Mouse (Mus musculus): ENCODE results near the gene Med13l. TPM values are rescaled to one million over a fixed set of nuclear protein-coding genes. Genes with fewer than 3 reads are reported as not detected.
"Not testable (repeated sequence)": the region's sequence is repeated elsewhere in the genome, so short reads cannot be mapped to it uniquely, and the experiment has no call there.

Gene Med13l
- total and polyA plus RNA-seq, 2 experiments from 2014 or later = 10.5 to 29.5 TPM

GRCm38 (mm10) chr5:118646897-118647296 is 86.4 kb downstream of the Med13l start:
- no peak overlapping the region for H3K4me3 ChIP-seq (ENCODE audit: low read depth, low read length)
- 50% methylated on average over 5 of the region's 5 CpGs for WGBS
- no peak overlapping the region for H3K4me2 ChIP-seq (ENCODE audit: low read depth, low read length, poor library complexity, severe bottlenecking)
- H3K9ac ChIP-seq (replicated peaks; ENCODE audit: low read length, poor library complexity, severe bottlenecking) = no peak overlapping the region
- no peak overlapping the region for H3K27ac ChIP-seq (ENCODE audit: low read depth, low read length)
- H3K27me3 ChIP-seq (ENCODE audit: insufficient read depth, low read length) = no peaks in the 10 kb centered on the region
- H3K4me1 ChIP-seq (ENCODE audit: insufficient read depth, low read length) = peaks cover 8% of the 10 kb centered on the region; the same call in 1 of the 2 replicates
- ATAC-seq (ENCODE audit: low FRiP score) = no peak
- no peak for TF ChIP-seq CTCF (IDR thresholded peaks at IDR 0.05)
- no peaks in the 10 kb centered on the region for H3K9me3 ChIP-seq (ENCODE audit: low read length)
- DNase-seq (ENCODE audit: low spot score) = no peak
- H3K36me3 ChIP-seq (ENCODE audit: insufficient read depth, low read length) = no peaks in the 10 kb centered on the region

- Histone ChIP-seq H3K4me1 (ENCODE audit: insufficient read depth, low read length) (peaks cover 8% of the 10 kb centered on the region; the same call in 1 of the 2 replicates), H3K27me3 (ENCODE audit: insufficient read depth, low read length) (no peaks in the 10 kb centered on the region), H3K4me3 (ENCODE audit: low read depth, low read length) (no peak overlapping the region), H3K9me3 (ENCODE audit: low read length) (no peaks in the 10 kb centered on the region), H3K36me3 (ENCODE audit: insufficient read depth, low read length) (no peaks in the 10 kb centered on the region), H3K9ac (replicated peaks; ENCODE audit: low read length, poor library complexity, severe bottlenecking) (no peak overlapping the region), H3K4me2 (ENCODE audit: low read depth, low read length, poor library complexity, severe bottlenecking) (no peak overlapping the region), H3K27ac (ENCODE audit: low read depth, low read length) (no peak overlapping the region)
- ATAC-seq (ENCODE audit: low FRiP score) (no peak), DNase-seq (ENCODE audit: low spot score) (no peak)
- WGBS = 42% methylated on average over 6 of the region's 6 CpGs
- TF ChIP-seq CTCF (IDR thresholded peaks at IDR 0.05) = no peak
Measured at GRCm38 (mm10) chr5:118647384-118647783, 86.9 kb downstream of the Med13l start.

GRCm38 (mm10) chr5:118649215-118650006 is 88.9 kb downstream of the Med13l start:
- H3K27ac ChIP-seq (ENCODE audit: low read depth, low read length) = no peak overlapping the region
- H3K4me3 ChIP-seq (ENCODE audit: low read depth, low read length) = no peak overlapping the region
- TF ChIP-seq CTCF (IDR thresholded peaks at IDR 0.05) = no peak
- no peaks in the 10 kb centered on the region for H3K27me3 ChIP-seq (ENCODE audit: insufficient read depth, low read length)
- H3K9me3 ChIP-seq (ENCODE audit: low read length) = no peaks in the 10 kb centered on the region
- ATAC-seq (ENCODE audit: low FRiP score) = no peak
- no peak overlapping the region for H3K4me2 ChIP-seq (ENCODE audit: low read depth, low read length, poor library complexity, severe bottlenecking)
- H3K9ac ChIP-seq (replicated peaks; ENCODE audit: low read length, poor library complexity, severe bottlenecking) = no peak overlapping the region
- no peaks in the 10 kb centered on the region for H3K36me3 ChIP-seq (ENCODE audit: insufficient read depth, low read length)
- WGBS = 81% methylated on average over 10 of the region's 10 CpGs
- peaks cover 9% of the 10 kb centered on the region; the same call in 1 of the 2 replicates for H3K4me1 ChIP-seq (ENCODE audit: insufficient read depth, low read length)
- DNase-seq (ENCODE audit: low spot score) = no peak

GRCm38 (mm10) chr5:118650007-118650548 is 89.6 kb downstream of the Med13l start:
- Histone ChIP-seq H3K4me1 (ENCODE audit: insufficient read depth, low read length) (peaks cover 13% of the 10 kb centered on the region; the same call in 1 of the 2 replicates), H3K4me3 (ENCODE audit: low read depth, low read length) (no peak overlapping the region), H3K27ac (ENCODE audit: low read depth, low read length) (no peak overlapping the region), H3K4me2 (ENCODE audit: low read depth, low read length, poor library complexity, severe bottlenecking) (no peak overlapping the region), H3K36me3 (ENCODE audit: insufficient read depth, low read length) (no peaks in the 10 kb centered on the region), H3K9ac (replicated peaks; ENCODE audit: low read length, poor library complexity, severe bottlenecking) (no peak overlapping the region), H3K9me3 (ENCODE audit: low read length) (no peaks in the 10 kb centered on the region), H3K27me3 (ENCODE audit: insufficient read depth, low read length) (no peaks in the 10 kb centered on the region)
- no peak for TF ChIP-seq CTCF (IDR thresholded peaks at IDR 0.05)
- DNase-seq (ENCODE audit: low spot score) = no peak
- no peak for ATAC-seq (ENCODE audit: low FRiP score)
- 78% methylated on average over 4 of the region's 4 CpGs for WGBS

GRCm38 (mm10) chr5:118650746-118651145 is 90.3 kb downstream of the Med13l start:
- no peak overlapping the region for H3K4me3 ChIP-seq (ENCODE audit: low read depth, low read length)
- no peaks in the 10 kb centered on the region for H3K36me3 ChIP-seq (ENCODE audit: insufficient read depth, low read length)
- no peak for TF ChIP-seq CTCF (IDR thresholded peaks at IDR 0.05)
- no peak overlapping the region for H3K4me2 ChIP-seq (ENCODE audit: low read depth, low read length, poor library complexity, severe bottlenecking)
- no peak for ATAC-seq (ENCODE audit: low FRiP score)
- DNase-seq (ENCODE audit: low spot score) = no peak
- no peaks in the 10 kb centered on the region for H3K9me3 ChIP-seq (ENCODE audit: low read length)
- peaks cover 13% of the 10 kb centered on the region; the same call in 1 of the 2 replicates for H3K4me1 ChIP-seq (ENCODE audit: insufficient read depth, low read length)
- H3K27me3 ChIP-seq (ENCODE audit: insufficient read depth, low read length) = no peaks in the 10 kb centered on the region
- WGBS = 77% methylated on average over 7 of the region's 7 CpGs
- no peak overlapping the region for H3K9ac ChIP-seq (replicated peaks; ENCODE audit: low read length, poor library complexity, severe bottlenecking)
- no peak overlapping the region for H3K27ac ChIP-seq (ENCODE audit: low read depth, low read length)

- H3K36me3 ChIP-seq (ENCODE audit: insufficient read depth, low read length) = no peaks in the 10 kb centered on the region
- no peaks in the 10 kb centered on the region for H3K9me3 ChIP-seq (ENCODE audit: low read length)
- H3K27ac ChIP-seq (ENCODE audit: low read depth, low read length) = no peak overlapping the region
- WGBS = 88% methylated on average over 8 of the region's 8 CpGs
- no peak for TF ChIP-seq CTCF (IDR thresholded peaks at IDR 0.05)
- H3K4me2 ChIP-seq (ENCODE audit: low read depth, low read length, poor library complexity, severe bottlenecking) = no peak overlapping the region
- H3K4me1 ChIP-seq (ENCODE audit: insufficient read depth, low read length) = peaks cover 7% of the 10 kb centered on the region; the same call in 1 of the 2 replicates
- DNase-seq (ENCODE audit: low spot score) (no peak), ATAC-seq (ENCODE audit: low FRiP score) (no peak)
- no peak overlapping the region for H3K9ac ChIP-seq (replicated peaks; ENCODE audit: low read length, poor library complexity, severe bottlenecking)
- no peaks in the 10 kb centered on the region for H3K27me3 ChIP-seq (ENCODE audit: insufficient read depth, low read length)
- no peak overlapping the region for H3K4me3 ChIP-seq (ENCODE audit: low read depth, low read length)
Measured at GRCm38 (mm10) chr5:118652611-118653010, 92.1 kb downstream of the Med13l start.

GRCm38 (mm10) chr5:118653119-118653518 is 92.6 kb downstream of the Med13l start:
- ATAC-seq (ENCODE audit: low FRiP score); H3K9me3 ChIP-seq (ENCODE audit: low read length); H3K9ac ChIP-seq (replicated peaks; ENCODE audit: low read length, poor library complexity, severe bottlenecking); H3K4me1 ChIP-seq (ENCODE audit: insufficient read depth, low read length); H3K27ac ChIP-seq (ENCODE audit: low read depth, low read length); H3K27me3 ChIP-seq (ENCODE audit: insufficient read depth, low read length); H3K36me3 ChIP-seq (ENCODE audit: insufficient read depth, low read length); H3K4me2 ChIP-seq (ENCODE audit: low read depth, low read length, poor library complexity, severe bottlenecking); DNase-seq (ENCODE audit: low spot score); H3K4me3 ChIP-seq (ENCODE audit: low read depth, low read length): not testable (repeated sequence)
- 95% methylated on average over 5 of the region's 5 CpGs for WGBS

Measured in midbrain, postnatal 0 days (tissue).